Mouse (Mus musculus): ENCODE data around the gene Zfp13.
"Not testable (repeated sequence)": the region's sequence is repeated elsewhere in the genome, so short reads cannot be mapped to it uniquely, and the experiment has no call there.

The Zfp13 gene

DNA sequence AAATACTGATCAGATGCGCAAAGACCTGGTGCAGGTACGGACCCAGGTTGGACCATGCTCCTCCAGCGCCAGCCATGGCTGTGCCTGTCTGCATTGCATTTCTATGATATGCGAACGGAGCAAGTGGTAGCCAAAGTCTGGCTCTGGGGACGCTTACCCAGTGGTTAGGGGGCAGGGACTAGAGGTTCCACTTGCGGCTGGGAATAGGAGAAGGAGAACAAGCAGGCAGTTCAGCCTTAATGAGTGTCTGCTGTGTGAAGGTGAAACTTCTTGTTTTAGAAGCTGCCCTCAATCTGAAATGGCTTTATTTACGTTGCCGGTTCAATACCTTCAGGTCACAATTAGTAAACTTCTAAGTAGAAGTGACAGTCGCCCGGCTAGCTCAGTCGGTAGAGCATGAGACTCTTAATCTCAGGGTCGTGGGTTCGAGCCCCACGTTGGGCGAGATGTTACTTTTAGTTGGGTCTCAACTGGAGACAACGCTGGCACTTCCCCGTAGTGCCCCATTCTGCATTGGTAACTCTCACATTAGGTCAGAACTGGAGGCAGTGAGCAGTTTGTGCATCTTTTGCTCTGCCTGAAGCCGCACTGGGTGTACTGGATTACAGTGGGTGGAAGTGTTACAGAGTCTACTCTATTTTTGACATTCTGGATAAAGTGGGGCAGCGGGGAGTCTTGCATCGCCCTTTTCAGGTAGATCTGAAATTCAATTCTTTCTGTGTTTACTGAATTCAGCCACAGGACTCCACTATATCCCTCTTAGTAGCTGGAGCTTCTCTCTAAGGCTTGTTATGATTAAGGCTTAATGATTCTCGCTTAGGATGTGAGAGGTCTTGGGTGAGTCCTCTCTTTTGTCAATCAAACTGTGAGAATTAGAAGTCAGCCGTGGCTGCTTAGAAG lies 65.4 kb downstream of the Zfp13 start:
- not testable (repeated sequence) for DNase-seq (ENCODE audit: low read depth)

DNA sequence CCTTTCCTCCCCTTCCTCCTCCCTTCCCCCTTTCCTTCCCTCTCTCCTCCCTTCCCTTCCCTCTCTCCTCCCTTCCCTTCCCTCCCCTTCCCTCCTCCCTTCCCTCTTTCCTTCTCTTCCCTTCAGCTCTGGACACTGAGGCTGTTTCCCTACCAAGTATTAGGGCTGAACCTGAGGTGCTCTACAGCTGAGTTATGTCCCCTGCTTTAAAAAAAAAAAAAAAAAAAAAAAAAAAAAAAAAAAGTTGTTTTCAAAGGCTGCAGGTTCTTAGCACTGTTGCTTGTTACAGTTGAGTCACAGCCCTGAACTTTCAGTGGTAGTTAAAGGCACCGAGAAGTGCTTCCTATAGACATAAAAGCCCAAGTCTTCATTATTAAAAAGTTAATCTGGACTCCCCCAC lies 67.9 kb downstream of the Zfp13 start:
- not testable (repeated sequence) for DNase-seq (ENCODE audit: low read depth)
